Mouse (Mus musculus) heart, embryonic 11.5 days (tissue): Measurements from ENCODE around the gene Mbip. TPM values are rescaled to one million over a fixed set of nuclear protein-coding genes. Genes with fewer than 3 reads are reported as not detected.

ENCODE experiments used
- polyA plus RNA-seq: library from polyadenylated mRNA; unstranded; fragments of >200 nt; fragmentation: Nextera tagmentation; extraction: Ambion mirVana; gene quantifications from 2 replicates; pipeline ENCODE4 v1.2.1, GENCODE M21; 2014

Mbip gene
- polyA plus RNA-seq, 1 experiment from 2014 or later = 24.6 TPM

Other genes starting within 250 kb of the Mbip start
- gene Nkx2-1, start 191.0 kb upstream of the Mbip start, polyA plus RNA-seq = 0.25 and 1.6 TPM in 2 replicates